Mouse (Mus musculus) ZHBTc4 (cell line): ENCODE measurements around the gene Acap1.
"Not testable (repeated sequence)": the region's sequence is repeated elsewhere in the genome, so short reads cannot be mapped to it uniquely, and the experiment has no call there.

ENCODE experiments used
- DNase-seq: peaks from one replicate; pipeline ENCODE4 v3.0.0-alpha.2; 2011; ENCODE audit warnings: low read depth, low spot score

Acap1 gene

GRCm38 (mm10) chr11:69895291-69895690, at the start of gene Acap1:
Gene Acap1, minus strand, starts transcription at chr11:69895539.
- no peak for DNase-seq

GRCm38 (mm10) chr11:69940962-69941361, 45.6 kb upstream of the Acap1 start:
- no peak for DNase-seq

- no peak for DNase-seq
These were observed 44.4 kb upstream of the Acap1 start for GRCm38 (mm10) chr11:69939731-69940130.

- DNase-seq, result no peak
These were observed 43.8 kb upstream of the Acap1 start for GRCm38 (mm10) chr11:69939181-69939580.

- DNase-seq, result peak; percentile 56
These were observed 43.2 kb upstream of the Acap1 start for GRCm38 (mm10) chr11:69938401-69938979.

- no peak for DNase-seq
These were observed 42.5 kb upstream of the Acap1 start for GRCm38 (mm10) chr11:69937834-69938233.

- no peak for DNase-seq
These were observed 42.0 kb upstream of the Acap1 start for GRCm38 (mm10) chr11:69937385-69937784.

GRCm38 (mm10) chr11:69936714-69937347, 41.5 kb upstream of the Acap1 start:
- DNase-seq, result no peak

- DNase-seq, result peak; percentile 69
These were observed 40.8 kb upstream of the Acap1 start for GRCm38 (mm10) chr11:69936156-69936555.

- DNase-seq, result peak; percentile 95
These were observed 40.0 kb upstream of the Acap1 start, which contains the start of gene Ybx2 for GRCm38 (mm10) chr11:69935137-69935879. Gene Ybx2, plus strand, starts transcription at chr11:69935796.

- DNase-seq, result no peak
These were observed 39.3 kb upstream of the Acap1 start for GRCm38 (mm10) chr11:69934681-69935080.

GRCm38 (mm10) chr11:69934169-69934568, 38.8 kb upstream of the Acap1 start:
- DNase-seq, result peak; percentile 92

GRCm38 (mm10) chr11:69933066-69933465, 37.7 kb upstream of the Acap1 start:
- no peak for DNase-seq

- no peak for DNase-seq
These were observed 36.9 kb upstream of the Acap1 start for GRCm38 (mm10) chr11:69932254-69932653.

- DNase-seq, result no peak
These were observed 36.4 kb upstream of the Acap1 start for GRCm38 (mm10) chr11:69931769-69932168.

GRCm38 (mm10) chr11:69930967-69931537, 35.7 kb upstream of the Acap1 start:
- DNase-seq, result no peak

GRCm38 (mm10) chr11:69930176-69930575, 34.8 kb upstream of the Acap1 start:
- not testable (repeated sequence) for DNase-seq

- DNase-seq, result no peak
These were observed 34.4 kb upstream of the Acap1 start for GRCm38 (mm10) chr11:69929712-69930111.

- no peak for DNase-seq
These were observed 32.2 kb upstream of the Acap1 start for GRCm38 (mm10) chr11:69927501-69927900.

- DNase-seq, result no peak
These were observed 27.5 kb upstream of the Acap1 start for GRCm38 (mm10) chr11:69922796-69923195.

GRCm38 (mm10) chr11:69922012-69922756, 26.8 kb upstream of the Acap1 start:
- no peak for DNase-seq
